20 mouse cellular contexts compared by ENCODE assay signal in genomic region chr15:36930433-36930832, GRCm38 (mm10).
A peak's percentile ranks its signal among the peaks of the same experiment; 100 is the strongest.
DNase-seq lines count a peak whose midpoint lies in the region; TF ChIP-seq lines count a peak whose summit lies in the region.
"Had no signal": no experiment of that assay in that cellular context is flagged by ENCODE, and none has a peak within 500 bp of the region (broad histone marks: within the 10 kb centered on the region; RNA-seq: fewer than 3 reads in every experiment).

No protein-coding gene starts in this region.

- no peaks in the 10 kb centered on the region for H3K79me2 ChIP-seq in MEL (ENCODE audit: control insufficient read depth, insufficient read depth, low read length, poor library complexity)

- no peak overlapping the region for H3K4me3 ChIP-seq in MEL (ENCODE audit: control insufficient read depth in 1 of 2, insufficient read depth in 1 of 2, low read depth in 2 of 2, low read length in 2 of 2)
- no peak overlapping the region for H3K4me3 ChIP-seq in limb, embryonic 10.5 days
- H3K4me3 ChIP-seq in layer of hippocampus, adult 2 months = no peak overlapping the region
- H3K4me3 ChIP-seq: embryonic facial prominence, embryonic 13.5 days; forebrain, embryonic 10.5 days; gastrocnemius, adult 2 months; heart, embryonic 15.5 days; hindbrain, embryonic 10.5 days; hindbrain, embryonic 15.5 days had no signal

- no peaks in the 10 kb centered on the region; a peak in 1 of 4 replicates for H3K36me3 ChIP-seq in MEL (ENCODE audit: control insufficient read depth in 1 of 2, insufficient read depth in 2 of 2, low read length in 2 of 2)
- no peaks in the 10 kb centered on the region for H3K36me3 ChIP-seq in limb, embryonic 10.5 days
- H3K36me3 ChIP-seq in splenic B cell, adult 2 months (ENCODE audit: control insufficient read depth, insufficient read depth, low read length, poor library complexity, severe bottlenecking) = no peaks in the 10 kb centered on the region
- H3K36me3 ChIP-seq: embryonic facial prominence, embryonic 13.5 days; forebrain, embryonic 10.5 days; heart, embryonic 15.5 days; hindbrain, embryonic 10.5 days; hindbrain, embryonic 15.5 days had no signal

- no peaks in the 10 kb centered on the region for H3K9me3 ChIP-seq in MEL (replicated peaks; ENCODE audit: insufficient read depth, low read length)
- H3K9me3 ChIP-seq in limb, embryonic 10.5 days (replicated peaks) = no peaks in the 10 kb centered on the region
- H3K9me3 ChIP-seq: embryonic facial prominence, embryonic 13.5 days; forebrain, embryonic 10.5 days; heart, embryonic 15.5 days; hindbrain, embryonic 10.5 days; hindbrain, embryonic 15.5 days had no signal

- H3K27me3 ChIP-seq in MEL (ENCODE audit: control insufficient read depth in 1 of 2, insufficient read depth in 2 of 2, low read length in 2 of 2) = no peaks in the 10 kb centered on the region
- H3K27me3 ChIP-seq in limb, embryonic 10.5 days (ENCODE audit: low read depth, poor library complexity, severe bottlenecking) = no peaks in the 10 kb centered on the region
- no peaks in the 10 kb centered on the region for H3K27me3 ChIP-seq in splenic B cell, adult 2 months (ENCODE audit: control insufficient read depth, insufficient read depth, low read length, poor library complexity, severe bottlenecking)
- H3K27me3 ChIP-seq: embryonic facial prominence, embryonic 13.5 days; heart, embryonic 15.5 days; hindbrain, embryonic 15.5 days had no signal

- TF ChIP-seq EP300 in MEL (IDR thresholded peaks at IDR 0.05; ENCODE audit: low read depth in 1 of 2, low read length in 2 of 2) = no peak

- no peak for TF ChIP-seq POLR2A in MEL (IDR thresholded peaks at IDR 0.05; ENCODE audit: control insufficient read depth in 1 of 2, insufficient read depth in 1 of 2, low read depth in 1 of 2, low read length in 2 of 2, poor library complexity in 1 of 2)

- TF ChIP-seq RAD21 in MEL (IDR thresholded peaks at IDR 0.05; ENCODE audit: low read depth, low read length) = no peak

- peaks cover 4 to 12% of the 10 kb centered on the region in 2 experiments; a peak in 3 of 4 replicates for H3K4me1 ChIP-seq in MEL (ENCODE audit: control insufficient read depth in 1 of 2, insufficient read depth in 2 of 2, low read length in 2 of 2)
- peaks cover 13% of the 10 kb centered on the region; the same call in 1 of the 2 replicates for H3K4me1 ChIP-seq in limb, embryonic 10.5 days
- H3K4me1 ChIP-seq: embryonic facial prominence, embryonic 13.5 days; forebrain, embryonic 10.5 days; hindbrain, embryonic 10.5 days; hindbrain, embryonic 15.5 days had no signal

- DNase-seq in B cell, adult 2 months = peak; percentile 33 to 47
- DNase-seq in MEL (ENCODE audit: low read depth, low spot score) = peak; percentile 56
- DNase-seq in limb, embryonic 10.5 days (ENCODE audit: low spot score) = no peak
- peak; percentile 60 for DNase-seq in splenic B cell, adult 2 months (ENCODE audit: low read depth, low spot score)
- no peak for DNase-seq in adrenal gland, adult (ENCODE audit: inconsistent age in 2 of 2, low spot score in 1 of 2)
- DNase-seq in adrenal gland, postnatal 10 days = no peak
- DNase-seq in layer of hippocampus, adult 2 months (ENCODE audit: low spot score in 2 of 2) = no peak
- DNase-seq: adrenal gland, adult 8-10 months; cerebellum, adult 11 months; cerebellum, adult 8-10 months; cerebellum, postnatal 14 days; gastrocnemius, adult 2 months; gastrocnemius, postnatal 25 days; heart, adult 18-20 months; heart, postnatal 14 days had no signal

- H3K9ac ChIP-seq in MEL (ENCODE audit: control insufficient read depth, low read depth, low read length, poor library complexity, severe bottlenecking) = no peak overlapping the region
- H3K9ac ChIP-seq: embryonic facial prominence, embryonic 13.5 days; heart, embryonic 15.5 days; hindbrain, embryonic 15.5 days had no signal

- H3K27ac ChIP-seq in MEL (ENCODE audit: control insufficient read depth, low read depth, low read length) = no peak overlapping the region
- H3K27ac ChIP-seq in limb, embryonic 10.5 days = peak overlapping the region; percentile 31; the same call in 1 of the 2 replicates
- H3K27ac ChIP-seq in layer of hippocampus, adult 2 months = no peak overlapping the region
- H3K27ac ChIP-seq: embryonic facial prominence, embryonic 13.5 days; forebrain, embryonic 10.5 days; gastrocnemius, adult 2 months; heart, embryonic 15.5 days; hindbrain, embryonic 10.5 days; hindbrain, embryonic 15.5 days had no signal

- WGBS in limb, embryonic 10.5 days = 83% methylated on average over 6 of the region's 6 CpGs

- TF ChIP-seq CTCF in MEL (IDR thresholded peaks at IDR 0.05 in 2 of 3, conservative IDR thresholded peaks at IDR 0.05 in 1 of 3; ENCODE audit: control insufficient read depth in 1 of 3, insufficient read depth in 1 of 3, low read depth in 2 of 3, low read length in 3 of 3, poor library complexity in 1 of 3, severe bottlenecking in 1 of 3) = no peak
- TF ChIP-seq CTCF in layer of hippocampus, adult 2 months (conservative IDR thresholded peaks at IDR 0.05) = no peak

TF ChIP-seq in MEL, 35 proteins besides CTCF, POLR2A, EP300 and RAD21:
- TF ChIP-seq MXI1 (IDR thresholded peaks at IDR 0.05; ENCODE audit: low read depth, low read length) (no peak), ZKSCAN1 (IDR thresholded peaks at IDR 0.05; ENCODE audit: low read depth, low read length) (no peak), TCF12 (IDR thresholded peaks at IDR 0.05; ENCODE audit: low read depth, low read length) (0 out of 2 replicates have a peak, but pooled peaks have one; percentile 12), UBTF (IDR thresholded peaks at IDR 0.05; ENCODE audit: borderline replicate concordance, insufficient read depth, low read depth, low read length) (no peak), E2F4 (IDR thresholded peaks at IDR 0.05; ENCODE audit: borderline replicate concordance, low read depth, low read length) (no peak), GABPA (IDR thresholded peaks at IDR 0.05; ENCODE audit: low read depth, low read length) (no peak), RCOR1 (IDR thresholded peaks at IDR 0.05; ENCODE audit: low read depth, low read length) (no peak), ZMIZ1 (IDR thresholded peaks at IDR 0.05; ENCODE audit: low read depth, low read length) (no peak)
TF ChIP-seq in MEL: peak in this region for 1.

Comparison
In these comparisons a context has a peak if more than half of its experiments do, and no peak if none do; other contexts are left out.
1. DNase-seq: peak in B cell, adult 2 months (2 of 2), MEL (single experiment) and splenic B cell, adult 2 months (single experiment); none in limb, embryonic 10.5 days (single experiment), adrenal gland, adult (0 of 2), adrenal gland, postnatal 10 days (single experiment) and layer of hippocampus, adult 2 months (0 of 2).